Mouse (Mus musculus) small intestine, adult 2 months (tissue): ENCODE measurements around the gene Fasl. TPM values are rescaled to one million over a fixed set of nuclear protein-coding genes. Genes with fewer than 3 reads are reported as not detected.
A peak's percentile ranks its signal among the peaks of the same experiment; 100 is the strongest.

ENCODE experiments used
- H3K27ac ChIP-seq: fragments of 200-500 bp; 2 replicates; pipeline ENCODE4 v1.5.1; 2012; ENCODE audit warnings: low read depth, low read length, control low read depth, inconsistent platforms; ENCODE audit not compliant: insufficient read depth
- H3K27me3 ChIP-seq: fragments of 200-500 bp; 2 replicates; pipeline ENCODE4 v1.6.1; 2012; ENCODE audit warnings: mild to moderate bottlenecking, moderate library complexity, low read length, inconsistent platforms; ENCODE audit not compliant: control insufficient read depth, insufficient read depth
- H3K36me3 ChIP-seq: fragments of 200-500 bp; 2 replicates; pipeline ENCODE4 v1.6.1; 2012; ENCODE audit warnings: mild to moderate bottlenecking, low read length, control low read depth, inconsistent platforms; ENCODE audit not compliant: control insufficient read depth, insufficient read depth
- H3K4me1 ChIP-seq: fragments of 200-500 bp; 2 replicates; pipeline ENCODE4 v1.6.1; 2012; ENCODE audit warnings: low read length, inconsistent platforms, mixed read lengths; ENCODE audit not compliant: control insufficient read depth, insufficient read depth, insufficient read length
- H3K4me3 ChIP-seq: fragments of 200-500 bp; 2 replicates; pipeline ENCODE4 v1.5.1; 2012; ENCODE audit warnings: low read depth, mild to moderate bottlenecking, control low read depth, inconsistent platforms, low read length, moderate library complexity
- CTCF ChIP-seq: fragments of 200-500 bp; IDR thresholded peaks from 2 replicates; pipeline ENCODE4 v1.5.1; 2012; ENCODE audit warnings: low read depth, mild to moderate bottlenecking, control low read depth, inconsistent platforms, low read length, moderate library complexity, mixed read lengths; ENCODE audit not compliant: insufficient replicate concordance, insufficient read length; ENCODE audit errors: extremely low read depth
- POLR2A ChIP-seq: fragments of 200-500 bp; IDR thresholded peaks from 2 replicates; pipeline ENCODE4 v1.6.1; 2012; ENCODE audit warnings: low read depth, mild to moderate bottlenecking, control low read depth, inconsistent platforms, low read length, moderate library complexity
- WGBS: fragments of 180-500 bp; shearing (Covaris S2); methylation state at CpG from one replicate; pipeline ENCODE4 v1.1.7; 2018; 5-methylcytosine and 5-hydroxymethylcytosine counted together
- polyA plus RNA-seq: library from polyadenylated mRNA; depleted of rRNA; stranded (reverse); fragments of >200 nt; gene quantifications from 2 replicates; pipeline ENCODE4 v1.2.3, GENCODE M21; 2012; rRNA removed

Gene Fasl
- polyA plus RNA-seq, 1 experiment, result 0.33 TPM

DNA sequence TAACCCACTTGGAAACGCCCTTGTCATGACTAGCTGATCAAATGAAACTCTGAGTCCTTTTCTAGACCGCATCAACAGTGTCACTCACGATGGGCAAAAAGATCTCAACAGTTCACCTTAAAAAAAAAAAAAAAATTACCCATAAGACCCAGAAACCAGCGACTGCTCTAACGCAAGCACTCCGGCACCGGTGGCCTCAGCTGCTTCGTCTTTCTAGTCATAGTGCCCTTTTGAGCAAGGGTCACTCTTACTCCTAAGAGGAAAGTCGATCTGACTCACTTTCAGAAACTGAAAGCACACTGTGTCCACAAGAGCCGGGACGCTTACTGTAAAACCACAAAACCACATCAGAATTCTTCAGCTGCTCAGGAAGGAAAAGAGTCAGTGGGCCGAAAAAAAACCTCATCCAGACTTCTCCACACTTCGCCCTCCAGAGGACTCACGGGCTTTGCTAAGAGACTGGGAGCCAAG is 53.5 kb downstream of the Fasl start:
- 59% methylated on average over 14 of the region's 14 CpGs for WGBS
- Histone ChIP-seq H3K27me3 (no peaks in the 10 kb centered on the region), H3K27ac (0 out of 2 replicates have a peak overlapping the region, but pooled peaks have one; percentile 36)

GRCm38 (mm10) chr1:161734314-161734713 is 54.0 kb downstream of the Fasl start:
- no peak for TF ChIP-seq POLR2A
- H3K36me3 ChIP-seq, result no peaks in the 10 kb centered on the region
- WGBS, result 84% methylated on average over 11 of the region's 11 CpGs
- H3K4me3 ChIP-seq, result no peak overlapping the region
- H3K27me3 ChIP-seq, result no peaks in the 10 kb centered on the region
- H3K27ac ChIP-seq, result no peak overlapping the region
- H3K4me1 ChIP-seq, result no peaks in the 10 kb centered on the region

More for the DNA sequence above, 53.5 kb downstream of the Fasl start:
- no peaks in the 10 kb centered on the region for H3K36me3 ChIP-seq
- no peak for TF ChIP-seq POLR2A
- no peak for TF ChIP-seq CTCF
- H3K4me1 ChIP-seq, result no peaks in the 10 kb centered on the region
- H3K4me3 ChIP-seq, result peak overlapping the region; percentile 31

Other genes with a start within 250 kb of the Fasl start
- gene Suco, start 88.2 kb upstream of the Fasl start, polyA plus RNA-seq, result 0.60 and 1.6 TPM in 2 replicates
- gene Pigc, start 180.7 kb upstream of the Fasl start, polyA plus RNA-seq, result 10.6 and 23.5 TPM in 2 replicates
- not detected in 2 replicates for gene 4930558K02Rik, start 191.1 kb upstream of the Fasl start, polyA plus RNA-seq